Mouse (Mus musculus): Measurements from ENCODE around the gene Chia1.
"Not testable (repeated sequence)": the region's sequence is repeated elsewhere in the genome, so short reads cannot be mapped to it uniquely, and the experiment has no call there.

Gene Chia1

GRCm38 (mm10) chr3:106112929-106113328 is at the start of gene Chia1:
Gene Chia1 (plus strand): TSS chr3:106113229.
- DNase-seq (ENCODE audit: low spot score) = no peak

GRCm38 (mm10) chr3:106067707-106068106 is 45.3 kb upstream of the Chia1 start:
- DNase-seq (ENCODE audit: low spot score) = not testable (repeated sequence)

GRCm38 (mm10) chr3:106070994-106071393 is 42.0 kb upstream of the Chia1 start:
- no peak for DNase-seq (ENCODE audit: low spot score)

GRCm38 (mm10) chr3:106074824-106075223 is 38.2 kb upstream of the Chia1 start:
- DNase-seq (ENCODE audit: low spot score) = no peak

- DNase-seq (ENCODE audit: low spot score) = no peak
Observed at GRCm38 (mm10) chr3:106126999-106127398, 14.0 kb downstream of the Chia1 start.

DNA sequence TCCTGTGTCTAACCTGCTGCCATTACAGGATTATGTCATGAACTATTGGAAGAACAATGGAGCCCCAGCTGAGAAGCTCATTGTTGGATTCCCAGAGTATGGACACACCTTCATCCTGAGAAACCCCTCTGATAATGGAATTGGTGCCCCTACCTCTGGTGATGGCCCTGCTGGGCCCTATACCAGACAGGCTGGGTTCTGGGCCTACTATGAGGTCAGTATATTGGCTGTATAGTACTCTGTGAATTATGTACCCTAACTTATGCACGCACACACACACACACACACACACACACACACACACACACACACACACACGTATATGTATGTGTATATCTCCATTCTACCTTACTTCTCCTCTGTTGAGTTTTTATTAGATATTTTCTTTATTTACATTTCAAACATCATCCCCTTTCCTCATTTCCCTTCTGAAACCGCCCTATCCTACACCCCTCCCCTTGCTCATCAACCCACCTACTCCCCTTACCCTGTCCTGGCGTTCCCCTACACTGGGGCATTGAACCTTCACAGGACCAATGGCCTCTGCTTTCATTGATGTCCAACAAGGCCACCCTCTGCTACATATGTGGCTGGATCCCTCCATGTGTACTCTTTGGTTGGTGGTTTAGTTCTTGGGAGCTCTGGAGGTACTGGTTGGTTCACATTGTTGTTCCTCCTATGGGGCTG is 15.9 kb downstream of the Chia1 start:
- DNase-seq (ENCODE audit: low spot score) = no peak

- DNase-seq (ENCODE audit: low spot score) = no peak
Observed at GRCm38 (mm10) chr3:106131690-106132089, 18.7 kb downstream of the Chia1 start.

- no peak for DNase-seq (ENCODE audit: low spot score)
Observed at GRCm38 (mm10) chr3:106144081-106144480, 31.1 kb downstream of the Chia1 start.

DNA sequence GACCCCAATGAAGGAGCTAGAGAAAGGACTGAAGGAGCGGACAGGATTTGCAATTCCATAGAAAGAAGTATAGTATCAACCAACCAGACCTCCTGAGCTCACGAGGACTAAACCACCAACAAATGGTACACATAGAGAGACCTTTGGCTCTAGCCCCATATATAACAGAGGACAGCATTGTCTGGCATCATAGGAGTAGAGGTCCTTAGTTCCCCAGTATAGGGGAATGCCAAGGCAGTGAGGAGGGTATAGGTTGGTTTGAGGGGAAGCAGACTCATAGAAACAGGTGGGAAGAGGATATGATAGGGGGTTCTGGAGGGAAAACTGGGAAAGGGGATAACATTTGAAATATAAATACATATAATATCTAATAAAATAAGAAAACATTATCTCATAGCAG is 41.4 kb downstream of the Chia1 start:
- DNase-seq (ENCODE audit: low spot score) = no peak

GRCm38 (mm10) chr3:106167464-106167863 is 54.4 kb downstream of the Chia1 start, which contains the start of gene Chil3:
Gene Chil3 (minus strand): TSS chr3:106167564.
- no peak for DNase-seq (ENCODE audit: low spot score)

GRCm38 (mm10) chr3:106170522-106171053 is 57.6 kb downstream of the Chia1 start:
- DNase-seq (ENCODE audit: low spot score) = no peak

DNA sequence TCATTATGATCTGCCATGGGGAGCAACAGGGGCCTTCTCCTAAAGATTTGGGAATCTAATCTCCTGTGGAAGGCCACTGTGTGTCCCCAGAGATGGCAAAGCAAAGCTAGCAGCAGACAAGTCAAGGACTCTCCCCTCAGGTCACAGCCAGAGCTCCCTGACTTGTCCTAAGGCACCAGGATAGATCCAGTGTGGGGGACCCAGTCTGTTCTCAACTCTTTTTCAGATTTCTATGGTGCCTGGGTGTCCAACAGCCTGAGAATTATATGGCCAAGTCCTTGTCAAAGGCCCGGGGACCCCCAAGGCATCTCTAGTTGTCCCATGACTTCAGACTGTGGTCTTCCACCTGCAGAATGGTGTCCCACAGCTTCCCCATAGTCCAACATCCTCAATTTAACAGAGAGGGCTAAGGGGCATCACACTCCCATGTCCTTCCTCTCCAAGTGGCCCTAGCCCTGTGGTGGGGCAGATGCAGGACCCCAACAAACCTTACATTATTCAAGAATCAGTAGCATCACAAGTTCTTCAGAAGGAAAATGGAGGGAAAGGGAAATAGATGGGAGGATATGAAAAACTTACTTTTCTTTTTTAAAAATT is 58.2 kb downstream of the Chia1 start:
- no peak for DNase-seq (ENCODE audit: low spot score)

- DNase-seq (ENCODE audit: low spot score) = not testable (repeated sequence)
Observed at GRCm38 (mm10) chr3:106172506-106172905, 59.5 kb downstream of the Chia1 start.

- not testable (repeated sequence) for DNase-seq (ENCODE audit: low spot score)
Observed at GRCm38 (mm10) chr3:106174971-106175370, 61.9 kb downstream of the Chia1 start.

DNA sequence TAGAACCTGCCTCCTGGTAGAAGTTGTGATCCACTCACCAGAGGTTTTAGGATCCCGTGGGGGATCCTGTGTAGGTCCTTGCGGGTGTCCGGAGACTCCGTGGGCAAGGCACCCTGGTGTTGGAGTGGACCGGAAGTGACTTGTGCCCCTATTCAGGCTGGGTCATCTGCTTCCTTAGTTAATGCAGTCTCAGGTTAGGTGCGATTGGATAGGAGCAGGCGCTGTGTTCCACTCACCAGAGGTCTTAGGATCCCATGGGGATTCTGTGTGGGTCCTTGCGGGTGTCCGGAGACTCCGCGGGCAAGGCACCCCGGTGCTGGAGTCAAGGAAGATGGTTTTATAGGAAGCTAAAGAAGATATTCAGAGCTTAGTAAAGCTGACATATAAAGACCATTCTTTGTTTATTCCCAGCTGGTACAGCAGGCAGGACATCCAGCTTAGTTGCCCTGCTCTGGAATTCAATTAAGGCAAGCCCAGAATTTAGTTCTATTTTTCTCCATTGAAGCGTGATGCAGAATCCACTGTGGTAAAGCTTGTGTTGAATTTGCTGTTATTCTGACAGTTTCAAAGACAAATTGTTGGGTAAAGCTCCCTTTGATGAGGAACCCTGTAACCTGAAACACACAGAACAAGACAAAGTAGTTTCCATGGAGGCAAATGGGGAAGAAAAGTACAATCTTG is 64.6 kb downstream of the Chia1 start:
- DNase-seq (ENCODE audit: low spot score) = no peak

All from urinary bladder, postnatal 10 days (tissue).